Mouse (Mus musculus) adrenal gland (tissue): ENCODE results near the gene Chst12.
"Not testable (repeated sequence)": the region's sequence is repeated elsewhere in the genome, so short reads cannot be mapped to it uniquely, and the experiment has no call there.

Experiments
- intact Hi-C: fragments of 180-260 bp; cut with DNase I; formaldehyde crosslinking; loops from one replicate; pipeline ENCODE4 v1.15.1; 2025
- long read RNA-seq, 2 experiments: library from polyadenylated mRNA; unstranded; transcript quantifications; one replicate each; pipeline ENCODE4 v2.0.0; 2020; ENCODE audit warnings: borderline replicate concordance in 1 of 2; ENCODE audit not compliant: insufficient replicate concordance in 1 of 2

Gene Chst12
- long read RNA-seq, experiment 1, transcript Chst12-201 (2 exons, 2,331 nt): major isoform, 10 of 11 reads
- long read RNA-seq, experiment 1, partial matches to known transcripts: 0 of 11 reads
- long read RNA-seq, experiment 1, other reads (novel, unspliced or antisense): 0 of 11 reads
- long read RNA-seq, experiment 2, transcript Chst12-201 (2 exons, 2,331 nt): major isoform, 6 of 10 reads
- long read RNA-seq, experiment 2, partial matches to known transcripts: 0 of 10 reads
- long read RNA-seq, experiment 2, other reads (novel, unspliced or antisense): 2 of 10 reads

GRCm38 (mm10) chr5:140505208-140505780 is at the start of gene Chst12:
Chst12 (plus strand) TSS chr5:140505550.
- intact Hi-C loops: no loop called here

- intact Hi-C loops: no loop called here
Measured at GRCm38 (mm10) chr5:140461476-140461875, 43.9 kb upstream of the Chst12 start.

GRCm38 (mm10) chr5:140463151-140463550 is 42.2 kb upstream of the Chst12 start:
- intact Hi-C loops: not testable (repeated sequence)

GRCm38 (mm10) chr5:140464943-140465342 is 40.4 kb upstream of the Chst12 start:
- intact Hi-C loops: no loop called here

GRCm38 (mm10) chr5:140472336-140472735 is 33.0 kb upstream of the Chst12 start:
- intact Hi-C loops: no loop called here

- intact Hi-C loops: no loop called here
Measured at GRCm38 (mm10) chr5:140481458-140481857, 23.9 kb upstream of the Chst12 start.

GRCm38 (mm10) chr5:140491142-140491541 is 14.2 kb upstream of the Chst12 start:
- intact Hi-C loops: no loop called here

GRCm38 (mm10) chr5:140492684-140493233 is 12.6 kb upstream of the Chst12 start:
- intact Hi-C loops: no loop called here

GRCm38 (mm10) chr5:140498176-140498575 is 7.2 kb upstream of the Chst12 start:
- intact Hi-C loops: no loop called here

- intact Hi-C loops: no loop called here
Measured at GRCm38 (mm10) chr5:140500736-140501135, 4.6 kb upstream of the Chst12 start.

GRCm38 (mm10) chr5:140501982-140502836 is 3.1 kb upstream of the Chst12 start:
- intact Hi-C loops: no loop called here

- intact Hi-C loops: not testable (repeated sequence)
Measured at GRCm38 (mm10) chr5:140502925-140503324, 2.4 kb upstream of the Chst12 start.

GRCm38 (mm10) chr5:140506096-140506794 is 895 bp downstream of the Chst12 start:
- intact Hi-C loops: no loop called here

GRCm38 (mm10) chr5:140507466-140508208 is 2.3 kb downstream of the Chst12 start:
- intact Hi-C loops: no loop called here

GRCm38 (mm10) chr5:140508686-140509085 is 3.3 kb downstream of the Chst12 start:
- intact Hi-C loops: no loop called here

GRCm38 (mm10) chr5:140509204-140509603 is 3.9 kb downstream of the Chst12 start:
- intact Hi-C loops: no loop called here

- intact Hi-C loops: no loop called here
Measured at GRCm38 (mm10) chr5:140510012-140511000, 5.0 kb downstream of the Chst12 start.

GRCm38 (mm10) chr5:140513921-140514320 is 8.6 kb downstream of the Chst12 start:
- intact Hi-C loops: no loop called here

GRCm38 (mm10) chr5:140514799-140515486 is 9.6 kb downstream of the Chst12 start:
- intact Hi-C loops: no loop called here
